Mouse (Mus musculus) heart, embryonic 10.5 days (tissue): ENCODE data around the gene Tars. TPM values are rescaled to one million over a fixed set of nuclear protein-coding genes. Genes with fewer than 3 reads are reported as not detected.

ENCODE experiments used
- DNase-seq: peaks from one replicate; pipeline ENCODE4 v3.0.0-alpha.2; 2017; ENCODE audit warnings: low spot score
- H3K27ac ChIP-seq: fragments of 300-500 bp; sonication (generic); 2 replicates; pipeline ENCODE4 v1.5.1; 2016; ENCODE audit warnings: mild to moderate bottlenecking
- H3K27me3 ChIP-seq: fragments of 300-500 bp; sonication (generic); 2 replicates; pipeline ENCODE4 v1.6.1; 2016; ENCODE audit warnings: mild to moderate bottlenecking; ENCODE audit not compliant: poor library complexity, insufficient read depth, severe bottlenecking
- H3K36me3 ChIP-seq: fragments of 300-500 bp; sonication (generic); 2 replicates; pipeline ENCODE4 v1.6.1; 2016; ENCODE audit warnings: mild to moderate bottlenecking, moderate library complexity
- H3K4me1 ChIP-seq: fragments of 300-500 bp; sonication (generic); 2 replicates; pipeline ENCODE4 v1.6.1; 2016; ENCODE audit warnings: mild to moderate bottlenecking
- H3K4me3 ChIP-seq: fragments of 300-500 bp; sonication (generic); 2 replicates; pipeline ENCODE4 v1.5.1; 2016; ENCODE audit warnings: mild to moderate bottlenecking, moderate library complexity
- H3K9me3 ChIP-seq: fragments of 300-500 bp; sonication (generic); 2 replicates; pipeline ENCODE4 v1.6.1; 2016; ENCODE audit warnings: mild to moderate bottlenecking, moderate library complexity
- WGBS: fragments of 180-500 bp; shearing (Covaris S2); methylation state at CpG from one replicate; pipeline ENCODE4 v1.1.7; 2016; 5-methylcytosine and 5-hydroxymethylcytosine counted together
- polyA plus RNA-seq: library from polyadenylated mRNA; unstranded; fragments of >200 nt; fragmentation: Nextera tagmentation; extraction: Ambion mirVana; gene quantifications from 2 replicates; pipeline ENCODE4 v1.2.1, GENCODE M21; 2016

The Tars gene
- polyA plus RNA-seq, 1 experiment from 2014 or later = 80.2 TPM

- Histone ChIP-seq H3K9me3 (no peaks in the 10 kb centered on the region), H3K4me3 (no peak overlapping the region), H3K27ac (no peak overlapping the region), H3K36me3 (no peaks in the 10 kb centered on the region), H3K27me3 (no peaks in the 10 kb centered on the region), H3K4me1 (no peaks in the 10 kb centered on the region)
- WGBS = 81% methylated on average over 7 of the region's 7 CpGs
- no peak for DNase-seq
These were observed 59.8 kb downstream of the Tars start for GRCm38 (mm10) chr15:11339467-11340180.
